Mouse (Mus musculus) hindbrain, embryonic 13.5 days (tissue): Measurements from ENCODE around the gene Ppp1cc. TPM values are rescaled to one million over a fixed set of nuclear protein-coding genes. Genes with fewer than 3 reads are reported as not detected.

Experiments used
- ATAC-seq: fragments of 200-750 bp; cut with Nextera tagmentation; 2 replicates; pipeline ENCODE4 v1.8.0; 2017; ENCODE audit warnings: moderate TSS enrichment; ENCODE audit not compliant: low FRiP score
- H3K27ac ChIP-seq: fragments of 300-500 bp; sonication (generic); 2 replicates; pipeline ENCODE4 v1.5.1; 2015; ENCODE audit warnings: inconsistent platforms, mild to moderate bottlenecking, moderate library complexity
- H3K27me3 ChIP-seq: fragments of 300-500 bp; sonication (generic); 2 replicates; pipeline ENCODE4 v1.6.1; 2015; ENCODE audit warnings: mild to moderate bottlenecking, inconsistent platforms
- H3K36me3 ChIP-seq: fragments of 300-500 bp; sonication (generic); 2 replicates; pipeline ENCODE4 v1.6.1; 2015; ENCODE audit warnings: mild to moderate bottlenecking, inconsistent platforms
- H3K4me1 ChIP-seq: fragments of 300-500 bp; sonication (generic); replicated peaks from 2 replicates; pipeline ENCODE4 v1.6.1; 2015; ENCODE audit warnings: inconsistent platforms
- H3K4me2 ChIP-seq: fragments of 300-500 bp; sonication (generic); 2 replicates; pipeline ENCODE4 v1.6.1; 2015; ENCODE audit warnings: inconsistent platforms, mild to moderate bottlenecking, moderate library complexity
- H3K4me3 ChIP-seq: fragments of 300-500 bp; sonication (generic); 2 replicates; pipeline ENCODE4 v1.5.1; 2015; ENCODE audit warnings: mild to moderate bottlenecking, inconsistent platforms
- H3K9ac ChIP-seq: fragments of 300-500 bp; sonication (generic); 2 replicates; pipeline ENCODE4 v1.6.1; 2015; ENCODE audit warnings: mild to moderate bottlenecking, inconsistent platforms
- H3K9me3 ChIP-seq: fragments of 300-500 bp; sonication (generic); 2 replicates; pipeline ENCODE4 v1.6.1; 2016; ENCODE audit warnings: inconsistent platforms
- WGBS: fragments of 180-500 bp; shearing (Covaris S2); methylation state at CpG from one replicate; pipeline ENCODE4 v1.1.7; 2015; 5-methylcytosine and 5-hydroxymethylcytosine counted together
- polyA plus RNA-seq: library from polyadenylated mRNA; unstranded; fragments of >200 nt; fragmentation: Nextera tagmentation; extraction: Ambion mirVana; gene quantifications from 2 replicates; pipeline ENCODE4 v1.2.1, GENCODE M21; 2015

The Ppp1cc gene
- polyA plus RNA-seq, 1 experiment from 2014 or later: 206 TPM

DNA sequence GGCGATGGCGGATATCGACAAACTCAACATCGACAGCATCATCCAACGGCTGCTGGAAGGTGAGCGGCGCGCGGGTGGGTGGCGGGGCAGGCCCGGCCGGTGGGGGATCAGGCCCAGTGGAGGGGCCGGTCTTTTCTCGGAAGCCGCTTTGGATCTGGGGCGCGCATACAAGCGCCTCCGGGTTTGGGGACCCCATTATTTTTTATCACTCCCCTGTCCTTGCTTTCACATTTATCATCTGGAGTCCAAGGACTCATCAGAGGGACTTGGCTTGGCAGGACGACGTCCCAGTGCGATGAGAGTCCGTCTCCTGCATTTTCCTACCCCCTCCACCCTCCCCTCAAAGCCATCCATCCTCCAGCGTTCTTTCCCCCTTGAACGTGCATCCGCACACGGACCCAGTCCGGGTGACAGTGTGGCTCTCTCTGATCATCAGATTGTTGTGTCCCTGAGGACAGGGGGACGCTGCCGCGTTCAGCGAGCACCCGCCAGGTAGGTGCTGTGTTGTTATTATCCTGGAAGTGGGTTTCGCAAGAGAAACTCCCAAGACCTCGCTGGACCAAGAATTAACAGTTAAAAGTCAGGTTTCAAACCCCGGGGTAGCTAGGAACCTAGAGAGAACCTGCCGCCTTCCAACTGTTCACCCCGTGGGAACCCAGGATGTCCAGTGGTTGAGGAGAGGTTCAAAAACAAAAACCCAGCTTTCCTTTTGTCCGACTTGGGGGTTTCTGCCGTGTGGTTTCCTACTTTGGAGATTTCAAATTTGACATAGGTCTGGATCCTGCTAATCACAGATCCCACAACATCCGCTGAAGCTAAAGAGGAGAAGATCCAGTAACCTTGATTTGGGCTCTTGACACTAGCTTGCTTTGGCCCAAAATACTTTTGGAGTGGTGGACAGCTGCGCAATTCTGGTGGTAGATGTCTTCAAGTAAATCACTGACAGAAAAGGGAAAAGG is 758 bp downstream of the Ppp1cc start:
- Histone ChIP-seq H3K9ac (peak overlapping the region; percentile 96), H3K27ac (peak overlapping the region; percentile 93), H3K27me3 (no peaks in the 10 kb centered on the region), H3K4me1 (peaks cover 61% of the 10 kb centered on the region), H3K4me2 (peak overlapping the region; percentile 86), H3K9me3 (no peaks in the 10 kb centered on the region), H3K36me3 (peaks cover 26% of the 10 kb centered on the region), H3K4me3 (peak overlapping the region; percentile 90)
- peak; percentile 60 for ATAC-seq
- 2% methylated on average over 42 of the region's 42 CpGs for WGBS

DNA sequence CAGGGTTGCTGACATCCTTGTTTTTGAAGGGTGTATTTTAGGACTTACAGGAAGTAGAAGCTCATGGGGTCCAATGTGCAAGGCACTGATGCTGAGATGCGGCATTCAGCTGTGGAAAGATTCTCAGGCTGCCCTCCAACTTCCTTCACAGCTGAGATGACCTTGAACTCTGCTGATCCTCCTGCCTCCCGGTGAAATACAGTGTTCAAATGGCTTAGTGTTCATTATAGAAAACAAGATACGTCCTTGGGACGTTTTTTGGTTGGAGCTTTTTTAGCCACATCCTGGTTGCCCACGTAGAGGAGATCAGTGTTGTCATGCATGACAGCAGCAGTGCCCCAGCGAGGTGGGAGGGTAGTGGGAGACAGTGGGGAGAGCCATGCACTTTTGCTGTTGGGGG is 5.1 kb downstream of the Ppp1cc start:
- H3K27me3 ChIP-seq: no peaks in the 10 kb centered on the region
- H3K4me3 ChIP-seq: no peak overlapping the region
- WGBS: 62% methylated on average over 6 of the region's 6 CpGs
- H3K36me3 ChIP-seq: peaks cover 38% of the 10 kb centered on the region
- H3K4me1 ChIP-seq: peaks cover 84% of the 10 kb centered on the region
- no peaks in the 10 kb centered on the region for H3K9me3 ChIP-seq
- H3K9ac ChIP-seq: peak overlapping the region; percentile 51
- no peak for ATAC-seq
- H3K27ac ChIP-seq: no peak overlapping the region
- peak overlapping the region; percentile 86; the same call in 1 of the 2 replicates for H3K4me2 ChIP-seq

DNA sequence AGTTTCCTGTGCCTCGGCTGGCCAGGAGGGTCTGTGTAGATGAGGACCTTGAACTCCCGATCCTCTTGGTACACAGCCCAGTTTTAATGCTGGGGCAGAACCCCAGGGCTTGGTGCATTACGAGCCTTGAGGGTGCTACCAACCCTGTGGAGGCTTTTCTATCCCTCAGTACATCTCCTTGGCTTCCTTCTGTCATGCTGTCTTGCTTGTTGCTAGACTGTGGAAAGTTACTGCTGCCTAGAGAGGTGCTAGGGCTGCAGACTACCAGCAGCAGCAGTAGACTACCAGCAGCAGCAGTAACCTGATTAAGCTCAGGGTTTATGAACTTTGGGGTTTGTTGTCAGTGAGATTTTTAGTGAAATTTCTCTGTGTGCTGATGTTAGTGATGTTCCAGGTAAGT is 5.9 kb downstream of the Ppp1cc start:
- H3K4me2 ChIP-seq: no peak overlapping the region
- no peaks in the 10 kb centered on the region for H3K27me3 ChIP-seq
- H3K9ac ChIP-seq: peak overlapping the region; percentile 47; the same call in 1 of the 2 replicates
- H3K4me1 ChIP-seq: peaks cover 84% of the 10 kb centered on the region
- ATAC-seq: no peak
- no peaks in the 10 kb centered on the region for H3K9me3 ChIP-seq
- H3K4me3 ChIP-seq: no peak overlapping the region
- H3K36me3 ChIP-seq: peaks cover 45% of the 10 kb centered on the region
- 83% methylated on average over 3 of the region's 3 CpGs for WGBS
- no peak overlapping the region for H3K27ac ChIP-seq

DNA sequence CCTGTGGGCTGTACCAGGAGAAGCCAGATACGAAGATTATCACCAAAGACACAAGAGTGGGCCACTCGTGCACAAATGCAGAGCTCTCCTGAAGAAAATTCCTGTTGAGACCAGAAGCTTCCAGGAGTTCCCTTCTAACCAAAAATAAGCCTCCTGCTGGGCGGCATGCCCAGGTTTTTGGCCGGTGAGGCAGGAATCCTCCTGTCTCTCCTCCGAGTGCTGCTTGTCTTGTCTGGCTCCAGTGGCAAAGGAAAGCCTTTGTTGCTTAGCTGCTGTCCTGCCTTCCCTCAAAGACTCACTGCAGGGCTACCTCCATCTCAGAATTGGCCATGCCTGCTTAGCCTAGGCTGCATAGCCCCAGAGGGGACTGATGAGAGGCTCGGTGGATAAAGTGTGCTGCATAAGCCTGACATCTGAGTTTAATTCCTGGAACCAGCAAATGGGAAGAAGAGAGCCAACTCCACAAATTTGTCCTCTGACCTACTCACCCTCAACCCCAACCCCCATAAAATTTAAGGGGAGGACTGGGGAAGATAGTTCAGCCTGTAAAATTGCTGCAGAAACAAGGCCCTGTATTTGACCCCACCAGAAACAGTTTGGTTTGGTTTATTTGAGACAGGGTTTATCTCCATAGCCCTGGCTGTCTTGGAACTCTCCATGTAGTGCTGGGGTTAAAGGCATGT is 7.3 kb downstream of the Ppp1cc start:
- 0 out of 2 replicates have a peak overlapping the region, but pooled peaks have one; percentile 3 for H3K27ac ChIP-seq
- no peak for ATAC-seq
- WGBS: 61% methylated on average over 6 of the region's 6 CpGs
- no peak overlapping the region for H3K4me3 ChIP-seq
- 0 out of 2 replicates have a peak overlapping the region, but pooled peaks have one; percentile 6 for H3K4me2 ChIP-seq
- H3K4me1 ChIP-seq: peaks cover 72% of the 10 kb centered on the region
- peak overlapping the region; percentile 59; the same call in 1 of the 2 replicates for H3K9ac ChIP-seq
- H3K9me3 ChIP-seq: no peaks in the 10 kb centered on the region
- peaks cover 59% of the 10 kb centered on the region for H3K36me3 ChIP-seq
- H3K27me3 ChIP-seq: no peaks in the 10 kb centered on the region

DNA sequence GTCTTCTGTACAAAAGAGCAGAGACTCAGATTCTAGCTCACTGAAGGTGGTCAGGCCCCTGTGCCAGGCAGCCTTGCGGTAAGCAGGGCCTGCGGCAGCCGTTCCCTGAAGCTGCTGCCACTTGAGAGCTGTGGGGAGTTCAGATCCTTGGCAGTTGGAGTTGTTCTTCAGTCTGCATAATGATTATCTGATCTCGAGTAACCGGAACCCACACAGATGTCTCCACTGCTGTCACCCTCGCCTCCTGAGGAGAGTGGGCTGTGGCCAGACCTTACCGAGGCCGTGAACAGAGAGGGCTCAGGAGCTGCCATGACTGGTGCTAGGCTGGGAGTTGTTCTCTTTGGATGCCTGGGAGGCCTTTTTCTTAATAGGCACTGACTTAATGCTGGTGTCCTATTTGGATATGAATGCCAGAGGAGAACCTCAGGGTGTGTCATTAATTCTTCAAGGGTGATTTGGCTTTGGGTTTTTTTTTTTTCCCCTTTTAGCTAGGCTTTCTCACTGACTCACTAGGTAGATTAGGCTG is 8.6 kb downstream of the Ppp1cc start:
- no peaks in the 10 kb centered on the region for H3K9me3 ChIP-seq
- peak overlapping the region; percentile 59 for H3K9ac ChIP-seq
- H3K4me3 ChIP-seq: no peak overlapping the region
- no peaks in the 10 kb centered on the region for H3K27me3 ChIP-seq
- peaks cover 58% of the 10 kb centered on the region for H3K4me1 ChIP-seq
- peak overlapping the region; percentile 66 for H3K27ac ChIP-seq
- ATAC-seq: no peak
- 37% methylated on average over 8 of the region's 8 CpGs for WGBS
- peaks cover 61% of the 10 kb centered on the region for H3K36me3 ChIP-seq
- peak overlapping the region; percentile 23 for H3K4me2 ChIP-seq

DNA sequence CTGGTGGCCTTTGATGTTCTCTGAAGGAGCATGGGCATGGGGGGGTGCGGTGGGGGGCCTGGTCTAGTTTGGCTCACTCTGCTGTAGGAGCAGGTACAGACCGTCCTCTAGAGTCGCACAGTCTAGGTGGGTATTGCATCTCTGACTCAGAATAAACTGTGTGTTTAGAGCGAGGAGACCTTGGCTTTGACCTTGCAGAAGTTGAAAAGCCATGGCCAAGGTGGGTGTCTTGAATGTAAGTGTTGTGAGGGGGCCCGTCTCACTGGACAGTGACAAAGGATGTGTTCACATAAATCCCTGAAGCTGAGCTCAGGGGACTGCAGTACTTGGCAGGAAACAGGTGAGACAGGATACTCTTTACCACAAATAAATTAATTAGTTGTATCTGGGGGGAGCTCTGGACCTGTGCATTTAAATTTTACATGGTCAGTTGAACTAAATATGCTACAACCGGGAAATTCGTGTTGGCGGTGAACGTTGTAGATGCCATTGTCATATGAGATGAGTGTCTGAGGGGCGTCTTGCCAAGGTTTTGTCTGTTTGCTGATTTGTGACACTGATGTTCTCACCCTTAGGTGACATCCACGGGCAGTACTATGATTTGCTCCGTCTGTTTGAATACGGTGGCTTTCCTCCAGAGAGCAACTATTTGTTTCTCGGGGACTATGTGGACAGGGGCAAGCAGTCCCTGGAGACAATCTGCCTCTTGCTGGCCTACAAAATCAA is 10.4 kb downstream of the Ppp1cc start:
- WGBS: 92% methylated on average over 14 of the region's 14 CpGs
- ATAC-seq: no peak
- H3K27ac ChIP-seq: no peak overlapping the region
- H3K27me3 ChIP-seq: no peaks in the 10 kb centered on the region
- peaks cover 41% of the 10 kb centered on the region for H3K4me1 ChIP-seq
- peaks cover 65% of the 10 kb centered on the region for H3K36me3 ChIP-seq
- no peaks in the 10 kb centered on the region for H3K9me3 ChIP-seq
- no peak overlapping the region for H3K4me3 ChIP-seq
- no peak overlapping the region for H3K4me2 ChIP-seq
- H3K9ac ChIP-seq: no peak overlapping the region

DNA sequence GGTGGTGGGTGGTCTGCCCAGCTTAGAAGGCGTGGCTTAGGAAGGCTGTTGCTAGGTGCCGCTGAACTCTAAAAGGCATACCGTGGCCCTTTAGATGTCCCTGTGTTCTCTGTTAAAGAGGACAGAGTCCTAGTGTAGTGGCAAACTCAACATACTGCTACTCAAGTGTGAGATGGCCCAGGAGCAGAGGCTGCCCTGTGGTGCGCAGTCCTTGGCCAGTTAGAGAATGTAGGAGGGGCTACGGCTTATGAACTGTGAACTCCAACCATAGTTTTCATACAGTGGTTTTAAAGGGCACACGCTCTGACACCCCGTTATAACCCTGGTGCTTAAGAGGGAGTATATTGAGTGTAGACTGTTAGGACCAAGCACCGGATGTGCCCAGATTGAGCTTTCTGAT is 13.0 kb downstream of the Ppp1cc start:
- ATAC-seq: no peak
- Histone ChIP-seq H3K36me3 (peaks cover 75% of the 10 kb centered on the region), H3K4me3 (no peak overlapping the region), H3K27me3 (no peaks in the 10 kb centered on the region), H3K9me3 (no peaks in the 10 kb centered on the region), H3K27ac (no peak overlapping the region), H3K4me1 (peaks cover 16% of the 10 kb centered on the region), H3K9ac (no peak overlapping the region), H3K4me2 (no peak overlapping the region)
- 93% methylated on average over 8 of the region's 8 CpGs for WGBS

DNA sequence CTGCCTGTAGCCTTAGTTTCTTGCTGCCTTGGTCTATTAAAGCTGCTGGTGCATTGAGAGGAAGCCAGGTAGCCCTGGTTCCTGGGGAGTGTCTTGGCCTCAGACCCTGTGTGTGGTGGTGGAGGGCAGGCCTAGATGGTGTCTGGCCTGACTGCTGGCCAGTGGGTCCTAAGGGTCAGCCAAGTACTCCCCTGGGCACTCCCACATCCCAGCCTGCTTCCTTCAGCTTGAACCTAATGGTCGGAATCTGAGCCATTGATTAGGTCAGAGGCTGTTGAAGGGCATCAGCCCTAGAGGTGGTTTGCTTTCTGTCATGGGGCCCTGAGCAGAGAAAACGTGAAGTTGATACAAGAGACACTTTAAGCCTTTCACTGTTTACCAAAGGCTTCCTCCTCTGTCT is 17.3 kb downstream of the Ppp1cc start:
- H3K9me3 ChIP-seq: no peaks in the 10 kb centered on the region
- H3K27ac ChIP-seq: peak overlapping the region; percentile 30; the same call in 1 of the 2 replicates
- H3K27me3 ChIP-seq: no peaks in the 10 kb centered on the region
- H3K4me2 ChIP-seq: no peak overlapping the region
- no peaks in the 10 kb centered on the region for H3K4me1 ChIP-seq
- no peak overlapping the region for H3K9ac ChIP-seq
- peaks cover 55% of the 10 kb centered on the region for H3K36me3 ChIP-seq
- no peak for ATAC-seq
- no peak overlapping the region for H3K4me3 ChIP-seq
- WGBS: 87% methylated on average over 2 of the region's 2 CpGs

DNA sequence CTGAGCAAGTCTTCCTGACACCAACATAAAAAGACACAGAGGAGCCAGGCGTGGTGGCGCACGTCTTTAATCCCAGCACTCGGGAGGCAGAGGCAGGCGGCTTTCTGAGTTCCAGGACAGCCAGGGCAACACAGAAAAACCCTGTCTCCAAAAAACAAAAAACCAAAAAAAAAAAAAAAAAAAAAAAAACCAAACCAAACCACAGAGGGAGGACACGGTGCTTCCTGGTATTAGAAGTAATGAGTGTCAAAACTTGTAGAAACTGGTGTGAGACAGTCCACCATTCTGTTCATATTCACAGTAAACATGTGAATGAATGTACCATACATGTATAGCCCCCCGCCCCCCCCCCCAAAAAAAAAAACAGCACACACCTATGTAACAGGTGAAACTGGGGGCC is 17.9 kb downstream of the Ppp1cc start:
- 89% methylated on average over 7 of the region's 7 CpGs for WGBS
- Histone ChIP-seq H3K4me1 (no peaks in the 10 kb centered on the region), H3K27ac (no peak overlapping the region), H3K36me3 (peaks cover 50% of the 10 kb centered on the region), H3K9ac (no peak overlapping the region), H3K4me2 (no peak overlapping the region), H3K4me3 (no peak overlapping the region), H3K9me3 (no peaks in the 10 kb centered on the region), H3K27me3 (no peaks in the 10 kb centered on the region)
- ATAC-seq: no peak

DNA sequence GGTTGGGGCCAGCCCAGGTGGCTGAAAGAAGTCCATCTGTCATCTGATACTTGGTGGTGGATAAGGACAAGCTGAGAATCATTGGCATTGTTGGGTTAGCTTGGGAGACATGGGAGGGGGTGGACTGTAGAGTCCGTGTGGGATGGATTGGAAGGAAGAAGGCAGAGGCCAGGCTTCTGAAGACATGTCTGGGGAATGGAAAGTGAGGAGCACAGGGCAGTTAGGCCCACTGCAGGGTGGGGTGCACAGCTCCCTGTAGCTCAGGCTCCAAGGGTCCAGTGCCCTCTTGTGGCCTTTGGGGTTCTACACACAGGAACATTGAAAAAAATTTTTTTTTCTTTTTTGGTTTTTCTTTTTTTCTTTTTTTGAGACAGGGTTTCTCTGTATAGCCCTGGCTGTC is 18.3 kb downstream of the Ppp1cc start:
- Histone ChIP-seq H3K4me1 (no peaks in the 10 kb centered on the region), H3K36me3 (peaks cover 47% of the 10 kb centered on the region), H3K27ac (no peak overlapping the region), H3K9me3 (no peaks in the 10 kb centered on the region), H3K4me3 (no peak overlapping the region), H3K9ac (no peak overlapping the region), H3K27me3 (no peaks in the 10 kb centered on the region), H3K4me2 (no peak overlapping the region)
- WGBS: 23% methylated on average over 1 of the region's 1 CpGs
- no peak for ATAC-seq

DNA sequence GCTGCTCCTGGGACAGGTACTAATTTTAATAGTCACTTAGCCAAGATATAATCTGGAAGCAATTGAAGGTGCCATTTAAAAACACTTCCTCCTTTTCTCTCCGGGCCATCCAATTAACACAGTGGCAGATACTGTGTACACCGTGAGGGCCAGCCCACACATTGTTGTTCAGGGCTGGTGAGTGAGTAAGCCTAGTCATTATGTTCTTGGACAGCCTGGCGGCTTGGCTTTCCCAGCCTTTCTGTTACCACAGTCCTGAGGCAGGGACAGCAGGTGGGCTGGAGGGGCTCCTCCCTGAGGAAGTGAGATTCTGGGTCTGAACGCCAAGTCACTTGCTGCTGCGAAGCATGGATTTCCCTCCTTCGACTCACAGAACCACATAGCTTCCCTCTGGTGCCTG is 21.6 kb downstream of the Ppp1cc start:
- Histone ChIP-seq H3K36me3 (peaks cover 26% of the 10 kb centered on the region), H3K27me3 (no peaks in the 10 kb centered on the region), H3K9ac (no peak overlapping the region), H3K4me1 (no peaks in the 10 kb centered on the region), H3K9me3 (no peaks in the 10 kb centered on the region), H3K4me2 (no peak overlapping the region), H3K27ac (0 out of 2 replicates have a peak overlapping the region, but pooled peaks have one; percentile 19), H3K4me3 (no peak overlapping the region)
- WGBS: 75% methylated on average over 6 of the region's 6 CpGs
- ATAC-seq: no peak
